Mouse (Mus musculus) erythroblast, embryonic 14.5 days (primary cell): ENCODE measurements around the gene Cdk9.

Experiments
- GATA1 ChIP-seq: IDR thresholded peaks from 2 replicates; pipeline ENCODE4 v1.6.1; 2012; ENCODE audit warnings: low read length, inconsistent platforms, mixed read lengths
- TAL1 ChIP-seq: IDR thresholded peaks from 3 replicates; pipeline ENCODE4 v1.6.1; 2012; ENCODE audit warnings: low read length, inconsistent platforms, mixed read lengths

GRCm38 (mm10) chr2:32699680-32700079 is 13.2 kb downstream of the Cdk9 start:
- TF ChIP-seq GATA1 (no peak), TAL1 (no peak)
